Mouse (Mus musculus) stomach, embryonic 14.5 days (tissue): Measurements from ENCODE around the gene Gm10322. TPM values are rescaled to one million over a fixed set of nuclear protein-coding genes. Genes with fewer than 3 reads are reported as not detected.
A peak's percentile ranks its signal among the peaks of the same experiment; 100 is the strongest.

Source experiments
- ATAC-seq: fragments of 200-750 bp; cut with Nextera tagmentation; 2 replicates; pipeline ENCODE4 v1.8.0; 2017; ENCODE audit warnings: low read depth, moderate TSS enrichment; ENCODE audit not compliant: insufficient number of reproducible peaks, insufficient read depth, low FRiP score
- H3K27ac ChIP-seq: fragments of 300-500 bp; sonication (generic); 2 replicates; pipeline ENCODE4 v1.5.1; 2014; ENCODE audit warnings: mild to moderate bottlenecking, low read length, moderate library complexity, mixed read lengths
- H3K27me3 ChIP-seq: fragments of 300-500 bp; sonication (generic); 2 replicates; pipeline ENCODE4 v1.6.1; 2014; ENCODE audit warnings: low read length, control low read depth, mixed read lengths; ENCODE audit not compliant: control insufficient read depth, insufficient read depth
- H3K36me3 ChIP-seq: fragments of 300-500 bp; sonication (generic); 2 replicates; pipeline ENCODE4 v1.6.1; 2014; ENCODE audit warnings: mild to moderate bottlenecking, control low read depth, low read length, moderate library complexity, mixed read lengths; ENCODE audit not compliant: control insufficient read depth, insufficient read depth
- H3K4me1 ChIP-seq: fragments of 300-500 bp; sonication (generic); 2 replicates; pipeline ENCODE4 v1.6.1; 2014; ENCODE audit warnings: low read length, control low read depth, mixed read lengths; ENCODE audit not compliant: control insufficient read depth, insufficient read depth
- H3K4me2 ChIP-seq: fragments of 300-500 bp; sonication (generic); replicated peaks from 2 replicates; pipeline ENCODE4 v1.6.1; 2014; ENCODE audit warnings: low read depth, low read length, control low read depth
- H3K4me3 ChIP-seq: fragments of 300-500 bp; sonication (generic); 2 replicates; pipeline ENCODE4 v1.5.1; 2014; ENCODE audit warnings: low read depth, low read length, control low read depth
- H3K9ac ChIP-seq: fragments of 300-500 bp; sonication (generic); replicated peaks from 2 replicates; pipeline ENCODE4 v1.6.1; 2014; ENCODE audit warnings: low read depth, mild to moderate bottlenecking, control low read depth, low read length, moderate library complexity, mixed read lengths
- H3K9me3 ChIP-seq: fragments of 300-500 bp; sonication (generic); 2 replicates; pipeline ENCODE4 v1.6.1; 2016; ENCODE audit warnings: low read depth, low read length, control low read depth; ENCODE audit not compliant: control insufficient read depth
- WGBS: fragments of 180-500 bp; shearing (Covaris S2); extraction: QIAGEN DNeasy Blood & Tissue Kit; methylation state at CpG from one replicate; pipeline ENCODE4 v1.1.7; 2014; 5-methylcytosine and 5-hydroxymethylcytosine counted together
- polyA plus RNA-seq: library from polyadenylated mRNA; unstranded; fragments of >200 nt; fragmentation: Nextera tagmentation; extraction: Ambion mirVana; gene quantifications from 2 replicates; pipeline ENCODE4 v1.2.1, GENCODE M21; 2014

Gene Gm10322
- polyA plus RNA-seq = not detected in 2 replicates

DNA sequence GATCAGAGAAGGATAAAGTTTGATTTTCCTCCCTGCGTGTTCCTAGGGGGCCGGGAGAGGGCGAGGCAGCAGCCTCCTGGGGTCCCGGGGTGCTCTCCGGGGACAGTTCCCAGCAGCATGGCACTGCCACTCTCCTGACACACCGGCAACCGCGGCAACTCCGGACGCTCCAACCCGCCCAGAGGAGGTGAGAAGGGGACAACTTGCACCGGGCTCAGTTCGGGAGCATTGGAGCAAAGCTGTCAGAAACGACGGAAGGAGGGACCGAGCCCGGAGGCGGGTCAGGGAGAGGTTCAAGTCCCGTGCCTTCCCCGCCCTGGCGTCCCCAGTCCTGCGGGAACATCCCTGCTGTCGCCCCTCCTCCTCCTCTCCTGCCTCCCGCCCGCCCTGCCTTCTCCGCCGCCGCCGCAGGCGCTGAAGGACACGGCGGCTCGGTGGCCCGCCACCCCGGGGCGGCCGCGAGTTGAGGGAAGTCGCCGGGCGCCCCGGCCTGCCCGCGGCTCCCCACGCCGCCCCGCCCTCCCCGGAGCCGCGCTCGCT, at the start of gene Gm10322:
Gm10322 (plus strand) TSS at position 83 of the 540 bp plus-strand sequence.
- Histone ChIP-seq H3K27ac (peak within 1 kb of the TSS; percentile 86; the same call in 1 of the 2 replicates), H3K4me2 (peak within 1 kb of the TSS; percentile 71), H3K36me3 (no peaks in the 10 kb centered on the region), H3K9me3 (no peaks in the 10 kb centered on the region), H3K27me3 (no peaks in the 10 kb centered on the region), H3K4me1 (peaks cover 12% of the 10 kb centered on the region; the same call in 1 of the 2 replicates), H3K4me3 (peak within 1 kb of the TSS; percentile 81), H3K9ac (peak within 1 kb of the TSS; percentile 84)
- peak; percentile 76 for ATAC-seq
- whole genome bisulfite sequencing = 1% methylated on average over 43 of the region's 51 CpGs

DNA sequence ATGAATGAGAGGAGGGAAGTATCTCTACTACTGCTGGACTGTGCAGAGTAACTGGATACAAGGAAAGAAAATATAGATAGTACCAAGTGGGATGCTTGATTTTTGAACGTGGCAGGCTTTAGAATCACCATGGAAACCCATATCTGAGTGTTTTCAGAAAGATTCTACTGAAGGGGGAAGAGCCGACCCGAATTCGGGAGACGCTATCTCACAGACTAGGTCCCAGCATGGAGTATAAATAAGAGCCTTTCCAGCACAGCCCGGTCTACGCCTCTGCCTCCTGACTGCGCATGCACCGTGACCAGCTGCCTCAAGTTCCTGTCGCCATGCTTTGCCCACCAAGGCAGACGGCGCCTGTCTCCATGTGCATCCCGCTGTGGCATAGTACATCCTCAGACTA, 48.9 kb upstream of the Gm10322 start:
- Histone ChIP-seq H3K9me3 (no peaks in the 10 kb centered on the region), H3K9ac (no peak overlapping the region), H3K27ac (peak overlapping the region; percentile 30; the same call in 1 of the 2 replicates), H3K4me1 (peaks cover 29% of the 10 kb centered on the region; the same call in 1 of the 2 replicates), H3K4me2 (no peak overlapping the region), H3K36me3 (no peaks in the 10 kb centered on the region), H3K4me3 (no peak overlapping the region), H3K27me3 (no peaks in the 10 kb centered on the region)
- 81% methylated on average over 13 of the region's 13 CpGs for WGBS
- ATAC-seq = no peak

DNA sequence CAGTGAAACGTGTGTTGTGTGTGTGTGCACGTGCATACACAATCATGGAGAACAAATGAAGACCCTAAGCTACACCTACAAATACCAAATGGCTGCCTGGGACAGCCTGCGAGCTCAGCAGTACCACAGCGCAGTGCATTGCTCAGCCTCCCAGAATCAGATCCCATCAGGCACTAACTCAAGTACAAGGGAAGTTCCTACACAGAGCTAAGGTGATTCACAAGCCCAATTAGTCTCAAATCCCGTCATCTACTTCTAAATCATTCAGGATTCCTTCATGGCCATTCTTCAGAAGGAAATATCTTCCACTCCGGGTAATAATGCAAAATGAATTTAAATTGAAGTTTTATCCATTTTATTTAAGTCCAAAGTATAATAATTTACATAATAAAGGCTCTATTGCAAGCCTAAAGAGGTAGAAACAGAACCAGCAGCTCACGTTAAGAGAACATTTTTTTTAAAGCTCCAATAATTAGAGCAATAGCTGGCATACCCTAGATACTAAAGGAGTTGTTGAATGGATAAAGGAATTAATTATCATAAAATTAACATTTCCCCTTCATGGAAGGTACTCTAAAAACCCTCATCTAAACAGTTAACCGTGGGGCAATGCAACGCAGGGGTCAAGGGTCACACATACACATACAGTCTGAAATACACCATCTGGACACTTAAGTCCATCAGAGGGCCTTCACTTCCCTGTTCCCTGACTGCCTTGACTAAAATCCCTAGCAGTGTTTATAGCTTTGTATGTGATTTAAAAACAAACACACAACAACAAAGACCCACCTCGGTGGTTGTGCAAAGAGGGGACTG, 47.0 kb upstream of the Gm10322 start:
- Histone ChIP-seq H3K4me2 (no peak overlapping the region), H3K4me3 (no peak overlapping the region), H3K9me3 (no peaks in the 10 kb centered on the region), H3K4me1 (peaks cover 29% of the 10 kb centered on the region; the same call in 1 of the 2 replicates), H3K27ac (peak overlapping the region; percentile 21; the same call in 1 of the 2 replicates), H3K36me3 (no peaks in the 10 kb centered on the region), H3K27me3 (no peaks in the 10 kb centered on the region), H3K9ac (no peak overlapping the region)
- 60% methylated on average over 10 of the region's 10 CpGs for WGBS
- no peak for ATAC-seq

DNA sequence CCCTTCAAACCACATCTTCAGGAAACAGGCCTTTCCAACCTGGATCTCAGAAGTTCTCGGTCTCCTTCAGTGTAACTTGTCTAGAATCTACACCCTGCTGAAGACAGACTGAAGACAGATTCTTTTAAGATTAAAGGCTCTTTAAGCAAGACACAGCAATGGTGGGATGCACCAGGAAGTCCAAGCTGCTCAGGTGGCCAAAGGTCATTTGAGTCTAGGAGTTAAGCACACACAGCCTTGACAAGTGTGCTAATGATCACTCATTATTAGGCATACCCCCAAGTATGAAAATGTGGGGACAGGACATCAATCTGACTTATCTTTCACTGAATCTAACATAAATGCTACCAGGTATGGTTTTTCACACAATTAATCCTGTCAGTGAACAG, 46.4 kb upstream of the Gm10322 start:
- no peak overlapping the region for H3K4me3 ChIP-seq
- peaks cover 29% of the 10 kb centered on the region; the same call in 1 of the 2 replicates for H3K4me1 ChIP-seq
- H3K9me3 ChIP-seq = no peaks in the 10 kb centered on the region
- H3K36me3 ChIP-seq = no peaks in the 10 kb centered on the region
- H3K4me2 ChIP-seq = no peak overlapping the region
- ATAC-seq = no peak
- 65% methylated on average over 1 of the region's 1 CpGs for WGBS
- H3K9ac ChIP-seq = no peak overlapping the region
- no peak overlapping the region; the same call in 1 of the 2 replicates for H3K27ac ChIP-seq
- H3K27me3 ChIP-seq = no peaks in the 10 kb centered on the region

DNA sequence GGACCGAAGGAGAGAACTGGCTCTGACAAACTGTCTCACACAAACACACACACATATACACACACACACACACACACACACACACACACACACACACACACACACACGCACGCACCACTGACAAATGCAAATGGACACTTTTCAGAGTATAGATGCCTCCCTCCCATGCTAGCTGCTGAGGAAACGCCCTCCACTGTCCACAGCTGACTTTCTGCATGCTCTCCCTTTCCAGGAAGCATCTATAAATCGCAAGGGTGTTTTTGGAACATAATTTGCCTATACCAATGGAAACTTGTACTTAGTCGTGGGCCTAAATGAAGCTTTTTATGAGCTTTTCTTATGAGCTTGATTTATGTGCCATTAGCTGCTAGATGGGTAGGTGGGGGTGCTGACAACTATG, 45.5 kb upstream of the Gm10322 start:
- Histone ChIP-seq H3K27me3 (no peaks in the 10 kb centered on the region), H3K9ac (no peak overlapping the region), H3K4me1 (peaks cover 29% of the 10 kb centered on the region; the same call in 1 of the 2 replicates), H3K27ac (no peak overlapping the region), H3K9me3 (no peaks in the 10 kb centered on the region), H3K4me3 (no peak overlapping the region), H3K36me3 (no peaks in the 10 kb centered on the region), H3K4me2 (no peak overlapping the region)
- WGBS = 62% methylated on average over 6 of the region's 6 CpGs
- ATAC-seq = no peak

DNA sequence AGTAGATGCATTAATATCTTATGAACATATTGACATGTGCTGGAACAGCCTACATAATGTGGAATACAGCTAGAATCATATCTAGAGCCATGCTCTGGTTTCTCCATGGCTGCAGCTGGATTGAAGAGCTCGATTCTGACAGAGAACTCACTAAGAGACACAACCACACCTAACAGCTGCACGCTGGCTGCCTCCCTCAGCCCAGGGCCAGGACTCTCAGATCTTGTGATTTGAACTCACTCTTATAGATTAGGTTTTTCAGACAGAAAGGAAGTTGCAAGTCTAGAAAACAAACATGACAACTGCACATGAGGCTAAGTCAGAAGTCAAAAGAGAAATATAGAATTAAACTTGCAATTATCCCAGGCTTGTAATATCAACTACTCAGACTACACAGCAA, 45.1 kb upstream of the Gm10322 start:
- H3K9ac ChIP-seq = no peak overlapping the region
- H3K36me3 ChIP-seq = no peaks in the 10 kb centered on the region
- 46% methylated on average over 2 of the region's 2 CpGs for WGBS
- H3K4me3 ChIP-seq = no peak overlapping the region
- H3K4me1 ChIP-seq = peaks cover 28% of the 10 kb centered on the region; the same call in 1 of the 2 replicates
- no peak overlapping the region for H3K27ac ChIP-seq
- H3K27me3 ChIP-seq = no peaks in the 10 kb centered on the region
- H3K9me3 ChIP-seq = no peaks in the 10 kb centered on the region
- ATAC-seq = no peak
- no peak overlapping the region for H3K4me2 ChIP-seq

DNA sequence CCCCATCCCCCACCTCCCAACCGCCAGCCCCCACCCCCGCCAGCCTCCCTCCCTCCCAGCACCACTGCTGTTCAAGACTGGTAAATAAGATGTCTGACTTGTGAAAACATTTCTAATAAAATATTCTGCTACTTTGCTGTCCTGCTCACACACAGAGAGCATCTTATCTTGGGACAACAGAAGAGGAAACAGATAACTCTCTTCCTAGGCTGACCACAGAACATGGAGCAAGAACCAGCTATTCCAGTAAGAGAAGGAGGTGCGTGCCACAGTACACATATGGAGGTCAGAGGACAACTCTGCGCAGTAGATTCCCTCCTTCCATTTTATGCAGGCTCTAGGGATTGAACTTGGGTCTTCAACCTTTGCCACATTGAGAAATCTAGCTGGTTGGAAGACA, 44.6 kb upstream of the Gm10322 start:
- 74% methylated on average over 4 of the region's 4 CpGs for WGBS
- Histone ChIP-seq H3K27ac (no peak overlapping the region; the same call in 1 of the 2 replicates), H3K4me2 (no peak overlapping the region), H3K9ac (no peak overlapping the region), H3K4me1 (peaks cover 28% of the 10 kb centered on the region; the same call in 1 of the 2 replicates), H3K36me3 (no peaks in the 10 kb centered on the region), H3K9me3 (no peaks in the 10 kb centered on the region), H3K27me3 (no peaks in the 10 kb centered on the region), H3K4me3 (no peak overlapping the region)
- ATAC-seq = no peak

DNA sequence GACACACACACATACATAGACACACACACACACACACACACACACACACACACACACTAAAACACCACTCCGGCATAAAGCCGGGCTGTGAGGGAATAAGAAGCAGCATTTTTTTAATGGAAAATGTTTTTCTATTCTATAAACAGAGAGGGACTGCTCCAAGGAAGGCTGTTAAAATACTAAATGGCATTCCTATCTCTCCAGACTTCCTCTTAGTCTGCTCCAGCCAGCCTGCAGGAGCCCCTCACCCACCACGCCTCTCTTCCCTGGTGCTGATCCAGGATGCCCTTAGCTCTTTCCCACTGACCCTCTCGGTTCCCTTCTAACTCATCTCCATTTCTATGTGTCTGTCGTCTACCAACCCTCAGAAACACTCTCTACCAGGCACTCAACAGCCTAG, 43.9 kb upstream of the Gm10322 start:
- Histone ChIP-seq H3K27ac (no peak overlapping the region; the same call in 1 of the 2 replicates), H3K4me1 (peaks cover 25% of the 10 kb centered on the region; the same call in 1 of the 2 replicates), H3K4me2 (no peak overlapping the region), H3K36me3 (no peaks in the 10 kb centered on the region), H3K27me3 (no peaks in the 10 kb centered on the region), H3K9ac (no peak overlapping the region), H3K4me3 (no peak overlapping the region), H3K9me3 (no peaks in the 10 kb centered on the region)
- 50% methylated on average over 5 of the region's 5 CpGs for WGBS
- ATAC-seq = no peak
